Mouse (Mus musculus) bone marrow macrophage, adult 2 months (primary cell): ENCODE measurements at regions not wholly inside any gene's neighbourhood (a gene's known extent, or its start where the extent isn't known, plus 50 kb on each side); places are given as distances from the start of the nearest gene placed in this dataset.

Experiments
- CTCF ChIP-seq: IDR thresholded peaks from 2 replicates; pipeline ENCODE4 v1.5.1; 2012; ENCODE audit warnings: low read depth, mild to moderate bottlenecking, low read length, moderate library complexity
- POLR2A ChIP-seq: IDR thresholded peaks from 2 replicates; pipeline ENCODE4 v1.6.1; 2012; ENCODE audit warnings: mild to moderate bottlenecking, low read depth, low read length, borderline replicate concordance

DNA sequence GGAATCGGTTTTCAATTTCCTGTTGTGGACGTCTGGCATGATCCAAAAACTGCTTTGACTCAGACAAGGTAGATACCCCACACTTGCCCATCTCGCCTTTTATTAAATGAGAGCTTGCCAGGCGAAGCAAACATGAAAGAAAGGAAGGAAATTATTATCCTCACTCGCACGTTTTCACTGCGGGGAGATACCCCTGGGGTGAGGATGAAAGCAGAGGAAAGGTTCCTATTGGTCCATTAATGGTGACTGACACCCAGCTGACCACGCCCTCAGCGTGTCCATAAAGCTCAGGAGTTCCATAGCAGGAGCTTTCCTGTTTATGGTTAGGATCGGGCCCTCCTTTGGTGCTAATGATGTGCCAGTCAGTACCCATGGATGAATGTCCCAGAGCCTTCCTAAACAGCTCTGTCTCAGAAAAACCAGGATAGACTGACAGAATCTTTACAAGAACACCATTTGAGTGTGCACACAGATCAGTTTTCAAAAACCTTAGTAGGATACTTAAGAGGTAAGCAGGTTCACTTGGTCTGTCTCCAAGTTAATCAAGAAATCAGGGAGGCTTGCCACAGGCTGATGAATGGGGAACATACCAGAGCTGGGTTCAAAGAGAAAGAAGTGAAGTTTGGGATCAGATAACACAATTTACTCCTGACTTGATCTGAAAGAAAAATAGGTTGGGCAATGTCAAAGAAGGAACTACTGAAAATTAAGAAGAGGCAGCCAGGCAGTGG lies 130.7 kb upstream of the Nebl start:
- TF ChIP-seq CTCF (no peak), POLR2A (no peak)
